Mouse (Mus musculus): ENCODE measurements around the gene Shisa5. TPM values are rescaled to one million over a fixed set of nuclear protein-coding genes. Genes with fewer than 3 reads are reported as not detected.

The Shisa5 gene
- total and polyA plus RNA-seq, 3 experiments: 153 to 170 (median 166) TPM

- Histone ChIP-seq H3K36me3 (replicated peaks in 1 of 2; ENCODE audit: control insufficient read depth in 1 of 2, insufficient read depth in 1 of 2, low read length in 1 of 2) (peaks cover 4 to 22% of the 10 kb centered on the region in 2 experiments), H3K27me3 (replicated peaks) (no peaks in the 10 kb centered on the region), H3K4me2 (ENCODE audit: insufficient read depth, low read depth, poor library complexity, severe bottlenecking) (peak overlapping the region; percentile 88), H3K79me2 (replicated peaks; ENCODE audit: control insufficient read depth, extremely low read depth, insufficient read depth, poor library complexity, severe bottlenecking) (peaks cover 57% of the 10 kb centered on the region), H3K9me3 (replicated peaks; ENCODE audit: low read length) (no peaks in the 10 kb centered on the region), H3K4me3 (replicated peaks in 1 of 3; ENCODE audit: low read depth in 2 of 3, low read length in 2 of 3, poor library complexity in 1 of 3) (peak overlapping the region; percentile 67 to 91 (median 70)), H3K27ac (ENCODE audit: insufficient read depth, low read depth) (peak overlapping the region; percentile 93), H3K9ac (ENCODE audit: insufficient read depth, low read depth) (peak overlapping the region; percentile 56), H3K4me1 (ENCODE audit: control insufficient read depth in 1 of 2, insufficient read depth in 2 of 2) (peaks cover 22 to 52% of the 10 kb centered on the region in 2 experiments)
- in situ Hi-C loops (cut with MboI; ENCODE audit: low pct_ligation_motif_present, low pct_unique_long_range_greater_than_20kb, low sequenced_read_pairs) (no loop called here), dilution Hi-C loops (cut with MboI; ENCODE audit: extremely low pct_ligation_motif_present, extremely low pct_unique_long_range_greater_than_20kb, low sequenced_read_pairs) (no loop called here)
- TF ChIP-seq POLR2A (IDR thresholded peaks at IDR 0.05; ENCODE audit: low read depth, low read length) (peak; percentile 38; the same call in 1 of the 2 replicates), TCF12 (IDR thresholded peaks at IDR 0.05; ENCODE audit: low read depth, low read length) (no peak), MAZ (IDR thresholded peaks at IDR 0.05; ENCODE audit: low read depth, low read length) (peak; percentile 68), MEF2A (IDR thresholded peaks at IDR 0.05; ENCODE audit: borderline replicate concordance, low read depth, low read length) (no peak), MYC (IDR thresholded peaks at IDR 0.05; ENCODE audit: low read depth, low read length) (no peak), SMC3 (IDR thresholded peaks at IDR 0.05; ENCODE audit: low read depth, low read length) (no peak), SIN3A (IDR thresholded peaks at IDR 0.05; ENCODE audit: low read length) (peak; percentile 47; the same call in 1 of the 2 replicates), BHLHE40 (IDR thresholded peaks at IDR 0.05; ENCODE audit: low read depth, low read length) (0 out of 2 replicates have a peak, but pooled peaks have one; percentile 3), USF2 (conservative IDR thresholded peaks at IDR 0.05; ENCODE audit: low read depth, low read length) (no peak), ETS1 (conservative IDR thresholded peaks at IDR 0.05; ENCODE audit: low read depth, low read length) (peak; percentile 52), POLR2AphosphoS2 (IDR thresholded peaks at IDR 0.05; ENCODE audit: low read depth, low read length) (no peak)
- DNase-seq (ENCODE audit: extremely low read depth): peak; percentile 75
These were observed 12.7 kb downstream of the Shisa5 start for GRCm38 (mm10) chr9:109051011-109051501.

DNA sequence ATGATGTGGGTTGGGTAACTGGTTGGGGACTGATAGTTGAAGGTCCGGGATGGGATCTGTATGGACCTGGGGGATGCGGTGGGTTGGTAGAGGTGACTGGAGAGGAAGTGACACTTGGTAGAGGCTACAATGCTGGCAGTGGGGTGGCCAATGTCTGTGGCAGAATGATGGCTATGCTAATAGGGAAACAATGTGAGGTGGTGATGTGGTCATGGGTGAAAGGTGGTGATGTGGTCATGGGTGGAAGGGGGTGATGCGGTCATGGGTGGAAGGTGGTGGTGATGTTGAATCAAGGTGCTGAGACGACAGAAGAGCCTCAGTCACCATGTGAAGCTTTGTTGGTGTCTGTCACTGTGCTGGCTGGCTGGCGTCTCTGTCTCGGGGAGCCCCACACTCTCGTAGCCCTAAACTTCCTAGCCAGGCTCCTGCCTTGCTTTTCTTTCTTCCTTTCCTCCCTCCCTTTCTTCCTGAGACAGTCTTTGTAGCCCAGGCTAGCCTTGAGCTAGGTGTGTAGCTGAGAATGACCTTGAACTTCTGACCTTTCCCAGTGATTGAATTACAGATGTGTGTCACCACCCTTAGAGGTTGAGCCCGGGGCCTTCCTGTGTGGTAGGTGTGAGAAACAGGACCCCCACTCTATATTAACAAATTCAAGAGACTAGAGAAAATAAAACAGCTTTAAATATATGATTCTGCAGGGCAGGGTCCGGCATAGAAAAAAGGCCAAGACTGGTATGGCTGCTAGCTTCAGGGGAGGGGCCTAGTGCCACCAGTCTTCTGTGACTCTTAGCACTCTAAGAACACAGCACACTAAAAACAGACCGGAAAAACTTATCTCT lies 13.5 kb downstream of the Shisa5 start:
- H3K27me3 ChIP-seq (replicated peaks): no peaks in the 10 kb centered on the region
- no peaks in the 10 kb centered on the region for H3K9me3 ChIP-seq (replicated peaks; ENCODE audit: low read length)
- peaks cover 64% of the 10 kb centered on the region for H3K79me2 ChIP-seq (replicated peaks; ENCODE audit: control insufficient read depth, extremely low read depth, insufficient read depth, poor library complexity, severe bottlenecking)
- DNase-seq (ENCODE audit: extremely low read depth): peak; percentile 74
- peak overlapping the region; percentile 88 for H3K4me2 ChIP-seq (ENCODE audit: insufficient read depth, low read depth, poor library complexity, severe bottlenecking)
- peak overlapping the region; percentile 56 for H3K9ac ChIP-seq (ENCODE audit: insufficient read depth, low read depth)
- peak overlapping the region; percentile 67 to 91 (median 70) for H3K4me3 ChIP-seq (replicated peaks in 1 of 3; ENCODE audit: low read depth in 2 of 3, low read length in 2 of 3, poor library complexity in 1 of 3)
- peaks cover 27 to 57% of the 10 kb centered on the region in 2 experiments for H3K4me1 ChIP-seq (ENCODE audit: control insufficient read depth in 1 of 2, insufficient read depth in 2 of 2)
- in situ Hi-C loops (cut with MboI; ENCODE audit: low pct_ligation_motif_present, low pct_unique_long_range_greater_than_20kb, low sequenced_read_pairs) (no loop called here), dilution Hi-C loops (cut with MboI; ENCODE audit: extremely low pct_ligation_motif_present, extremely low pct_unique_long_range_greater_than_20kb, low sequenced_read_pairs) (no loop called here)
- peaks cover 12 to 27% of the 10 kb centered on the region in 2 experiments for H3K36me3 ChIP-seq (replicated peaks in 1 of 2; ENCODE audit: control insufficient read depth in 1 of 2, insufficient read depth in 1 of 2, low read length in 1 of 2)
- peak overlapping the region; percentile 93 for H3K27ac ChIP-seq (ENCODE audit: insufficient read depth, low read depth)
- 0 out of 2 replicates have a peak, but pooled peaks have one; percentile 13 for TF ChIP-seq MYC (IDR thresholded peaks at IDR 0.05; ENCODE audit: low read depth, low read length)
- TF ChIP-seq ZC3H11A (IDR thresholded peaks at IDR 0.05; ENCODE audit: low read depth, low read length): no peak
- TF ChIP-seq RAD21 (IDR thresholded peaks at IDR 0.05; ENCODE audit: low read depth, low read length): no peak
- no peak for TF ChIP-seq ZMIZ1 (IDR thresholded peaks at IDR 0.05; ENCODE audit: low read depth, low read length)
- TF ChIP-seq RCOR1 (conservative IDR thresholded peaks at IDR 0.05; ENCODE audit: low read depth, low read length): peak; percentile 46; the same call in 1 of the 2 replicates
- TF ChIP-seq JUN (IDR thresholded peaks at IDR 0.05; ENCODE audit: insufficient read depth, low read depth, low read length): no peak; the same call in 1 of the 2 replicates
- no peak for TF ChIP-seq JUND (conservative IDR thresholded peaks at IDR 0.05; ENCODE audit: low read depth, low read length)
- no peak for TF ChIP-seq ZKSCAN1 (IDR thresholded peaks at IDR 0.05; ENCODE audit: borderline replicate concordance, low read depth, low read length)
- peak; percentile 42; the same call in 1 of the 2 replicates for TF ChIP-seq IRF4 (IDR thresholded peaks at IDR 0.05; ENCODE audit: low read depth, low read length)
- no peak for TF ChIP-seq POLR2A (IDR thresholded peaks at IDR 0.05; ENCODE audit: low read depth, low read length)
- 0 out of 2 replicates have a peak, but pooled peaks have one; percentile 14 for TF ChIP-seq CHD2 (IDR thresholded peaks at IDR 0.05; ENCODE audit: low read length)
- TF ChIP-seq PAX5 (IDR thresholded peaks at IDR 0.05; ENCODE audit: low read length): no peak
- no peak; the same call in 1 of the 2 replicates for TF ChIP-seq TCF12 (IDR thresholded peaks at IDR 0.05; ENCODE audit: low read depth, low read length)
- TF ChIP-seq NELFE (IDR thresholded peaks at IDR 0.05; ENCODE audit: low read depth, low read length): peak; percentile 30; the same call in 1 of the 2 replicates
- TF ChIP-seq MAZ (IDR thresholded peaks at IDR 0.05; ENCODE audit: low read depth, low read length): peak; percentile 34; the same call in 1 of the 2 replicates
- TF ChIP-seq BHLHE40 (IDR thresholded peaks at IDR 0.05; ENCODE audit: low read depth, low read length): peak; percentile 31
- 0 out of 2 replicates have a peak, but pooled peaks have one; percentile 37 for TF ChIP-seq TBP (conservative IDR thresholded peaks at IDR 0.05; ENCODE audit: low read depth, low read length)
- TF ChIP-seq ETS1 (conservative IDR thresholded peaks at IDR 0.05; ENCODE audit: low read depth, low read length): peak; percentile 37; the same call in 1 of the 2 replicates
- no peak for TF ChIP-seq SMC3 (IDR thresholded peaks at IDR 0.05; ENCODE audit: low read depth, low read length)
- no peak for TF ChIP-seq CTCF (conservative IDR thresholded peaks at IDR 0.05 in 1 of 2, IDR thresholded peaks at IDR 0.05 in 1 of 2; ENCODE audit: low read depth in 2 of 2, low read length in 2 of 2)
- TF ChIP-seq UBTF (IDR thresholded peaks at IDR 0.05; ENCODE audit: low read depth, low read length): no peak
- no peak for TF ChIP-seq POLR2AphosphoS2 (IDR thresholded peaks at IDR 0.05; ENCODE audit: low read depth, low read length)
- TF ChIP-seq MAX (IDR thresholded peaks at IDR 0.05; ENCODE audit: low read length): no peak
- TF ChIP-seq ZNF384 (IDR thresholded peaks at IDR 0.05; ENCODE audit: low read depth, low read length): no peak
- TF ChIP-seq MXI1 (IDR thresholded peaks at IDR 0.05; ENCODE audit: low read depth, low read length): no peak; the same call in 1 of the 2 replicates
